Mouse (Mus musculus): Measurements from ENCODE around the gene Rassf3. TPM values are rescaled to one million over a fixed set of nuclear protein-coding genes. Genes with fewer than 3 reads are reported as not detected.

The Rassf3 gene
- polyA plus RNA-seq, 1 experiment from 2014 or later, result 13.5 TPM

DNA sequence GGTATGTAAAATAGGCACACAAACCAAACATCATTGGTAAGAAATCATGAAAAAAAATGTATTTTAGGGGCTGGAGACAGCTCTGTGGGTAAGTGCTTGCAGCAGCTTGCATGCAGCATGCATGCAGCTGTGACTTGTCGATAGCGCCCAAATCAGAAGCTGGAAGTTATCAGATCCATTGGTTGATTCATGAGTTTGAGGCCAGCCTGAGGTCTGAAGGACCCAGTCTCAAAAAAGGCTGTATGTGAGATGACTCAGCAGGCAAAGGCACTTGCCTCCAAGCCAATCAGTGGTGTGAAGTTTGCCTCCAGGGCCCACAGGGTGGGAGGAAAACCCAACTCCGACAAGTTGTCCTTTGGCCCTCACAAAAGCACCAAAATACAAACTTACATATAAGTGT lies 6.5 kb downstream of the Rassf3 start:
- H3K9me3 ChIP-seq, result no peaks in the 10 kb centered on the region
- H3K9ac ChIP-seq, result no peak overlapping the region
- peaks cover 20% of the 10 kb centered on the region for H3K4me1 ChIP-seq
- no peak overlapping the region for H3K4me2 ChIP-seq (replicated peaks)
- H3K27ac ChIP-seq, result no peak overlapping the region
- no peak overlapping the region for H3K4me3 ChIP-seq
- ATAC-seq (ENCODE audit: low FRiP score, low read depth), result no peak
- H3K36me3 ChIP-seq, result no peaks in the 10 kb centered on the region
- H3K27me3 ChIP-seq (replicated peaks), result no peaks in the 10 kb centered on the region
- 79% methylated on average over 3 of the region's 3 CpGs for WGBS

DNA sequence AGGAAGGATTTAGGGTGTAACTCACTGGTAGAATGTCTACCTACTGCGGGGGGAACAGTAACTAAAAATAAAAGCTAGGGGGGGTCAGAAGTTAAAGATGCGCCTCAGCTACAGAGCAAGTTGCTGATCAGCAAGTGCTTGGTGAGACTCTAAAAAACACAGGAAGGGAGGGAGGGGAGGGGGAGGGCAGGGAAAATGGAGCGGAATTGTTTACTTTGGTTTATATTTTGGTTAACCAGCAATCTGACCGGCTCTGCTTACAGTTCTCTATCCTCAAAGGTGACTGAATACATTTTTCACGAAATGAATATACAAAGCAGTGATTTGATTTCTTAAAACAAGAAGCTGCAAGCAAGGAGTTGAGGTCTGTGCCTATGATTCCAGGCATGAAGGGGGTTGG lies 7.2 kb downstream of the Rassf3 start:
- no peak for ATAC-seq (ENCODE audit: low FRiP score, low read depth)
- Histone ChIP-seq H3K36me3 (no peaks in the 10 kb centered on the region), H3K9me3 (no peaks in the 10 kb centered on the region), H3K4me3 (no peak overlapping the region), H3K27me3 (replicated peaks) (no peaks in the 10 kb centered on the region), H3K4me1 (peaks cover 13% of the 10 kb centered on the region), H3K4me2 (replicated peaks) (no peak overlapping the region), H3K9ac (no peak overlapping the region), H3K27ac (no peak overlapping the region)
- 58% methylated on average over 5 of the region's 5 CpGs for WGBS

DNA sequence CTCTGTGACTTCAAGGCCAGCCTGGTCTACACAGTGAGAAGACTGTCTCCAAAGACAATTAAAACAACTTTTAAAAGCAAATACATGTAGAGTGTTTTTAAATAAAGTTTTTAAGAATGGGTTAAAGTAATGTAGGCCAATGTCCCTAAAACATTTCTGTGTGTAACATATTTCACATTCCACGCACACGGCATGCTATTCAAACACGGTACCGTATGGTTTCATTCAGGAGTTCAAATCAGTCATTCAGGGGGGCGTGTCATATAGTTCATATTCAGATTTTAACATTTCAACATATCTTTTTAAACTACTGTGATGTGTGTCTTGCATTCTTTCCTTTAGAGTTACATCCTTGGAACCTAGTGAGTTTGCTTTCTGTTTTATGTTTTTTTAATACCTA lies 7.9 kb downstream of the Rassf3 start:
- no peak for ATAC-seq (ENCODE audit: low FRiP score, low read depth)
- H3K27ac ChIP-seq, result no peak overlapping the region
- H3K4me1 ChIP-seq, result peaks cover 6% of the 10 kb centered on the region; the same call in 1 of the 2 replicates
- H3K4me2 ChIP-seq (replicated peaks), result no peak overlapping the region
- no peaks in the 10 kb centered on the region for H3K27me3 ChIP-seq (replicated peaks)
- H3K9ac ChIP-seq, result no peak overlapping the region
- no peaks in the 10 kb centered on the region for H3K9me3 ChIP-seq
- 86% methylated on average over 5 of the region's 5 CpGs for WGBS
- H3K4me3 ChIP-seq, result no peak overlapping the region
- no peaks in the 10 kb centered on the region for H3K36me3 ChIP-seq

DNA sequence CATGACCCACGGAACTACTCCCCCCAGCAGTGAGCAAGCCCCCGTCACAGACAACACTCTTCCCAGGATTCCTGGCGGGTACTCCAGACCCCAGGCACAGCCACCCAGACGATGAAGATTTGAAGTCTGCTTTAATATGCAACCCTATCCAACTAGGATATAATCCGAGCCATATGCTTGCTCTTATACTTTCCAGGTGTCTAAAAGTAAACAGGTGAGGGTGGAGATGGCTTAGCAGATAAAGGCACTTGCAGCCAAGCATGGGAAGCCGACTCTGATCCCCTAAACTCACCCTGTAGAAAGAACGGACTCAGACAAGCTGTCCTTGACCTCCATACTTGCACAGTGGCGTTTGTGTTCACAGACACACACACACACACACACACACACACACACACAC lies 8.4 kb downstream of the Rassf3 start:
- no peak for ATAC-seq (ENCODE audit: low FRiP score, low read depth)
- no peak overlapping the region; the same call in 1 of the 2 replicates for H3K4me3 ChIP-seq
- no peak overlapping the region for H3K4me2 ChIP-seq (replicated peaks)
- no peaks in the 10 kb centered on the region for H3K9me3 ChIP-seq
- H3K4me1 ChIP-seq, result peaks cover 6% of the 10 kb centered on the region; the same call in 1 of the 2 replicates
- WGBS, result 80% methylated on average over 8 of the region's 8 CpGs
- no peak overlapping the region for H3K27ac ChIP-seq
- H3K36me3 ChIP-seq, result no peaks in the 10 kb centered on the region
- H3K9ac ChIP-seq, result no peak overlapping the region
- no peaks in the 10 kb centered on the region for H3K27me3 ChIP-seq (replicated peaks)

DNA sequence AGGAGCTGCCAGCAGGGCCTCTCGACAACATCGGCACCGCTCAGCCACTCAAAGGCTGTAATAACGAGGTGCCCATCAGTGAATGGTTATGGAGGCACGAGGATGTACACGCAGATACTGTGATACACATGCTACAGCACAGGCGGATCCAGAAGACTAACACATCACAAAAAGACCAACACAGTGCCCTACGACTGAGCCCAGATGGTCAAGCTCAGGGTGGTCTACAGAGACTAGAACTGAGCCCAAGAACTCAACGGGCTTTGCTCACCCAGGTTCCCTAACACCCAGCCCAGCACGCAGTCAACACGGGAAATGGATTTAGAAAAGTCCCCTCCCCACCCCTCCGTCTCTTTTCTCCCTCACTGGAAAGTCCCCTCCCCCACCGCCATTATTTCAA lies 9.1 kb downstream of the Rassf3 start:
- H3K4me1 ChIP-seq, result peaks cover 11% of the 10 kb centered on the region
- H3K27ac ChIP-seq, result no peak overlapping the region
- WGBS, result 86% methylated on average over 13 of the region's 13 CpGs
- H3K4me2 ChIP-seq (replicated peaks), result no peak overlapping the region
- no peaks in the 10 kb centered on the region for H3K27me3 ChIP-seq (replicated peaks)
- no peak overlapping the region for H3K9ac ChIP-seq
- no peaks in the 10 kb centered on the region for H3K36me3 ChIP-seq
- no peak for ATAC-seq (ENCODE audit: low FRiP score, low read depth)
- no peak overlapping the region for H3K4me3 ChIP-seq
- H3K9me3 ChIP-seq, result no peaks in the 10 kb centered on the region

DNA sequence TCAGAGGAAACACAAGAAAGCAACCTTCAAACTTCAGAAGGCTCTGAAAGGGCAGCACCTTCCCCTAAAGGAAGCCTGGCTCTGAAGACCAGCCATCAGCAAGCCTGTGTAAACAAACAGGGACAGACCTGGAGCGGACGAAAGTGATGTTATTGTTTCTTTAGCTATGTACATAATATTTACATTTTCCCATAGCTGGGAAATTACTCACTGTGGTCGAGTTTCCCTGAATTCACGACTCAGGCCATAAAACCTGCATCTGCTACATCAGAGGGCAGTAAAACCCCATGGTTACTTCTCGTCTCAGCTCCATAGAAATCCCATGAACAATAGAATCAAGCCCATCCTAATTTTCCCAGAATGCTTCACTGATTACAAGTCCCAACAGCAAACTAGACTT lies 11.1 kb downstream of the Rassf3 start:
- peaks cover 20% of the 10 kb centered on the region for H3K4me1 ChIP-seq
- H3K27me3 ChIP-seq (replicated peaks), result no peaks in the 10 kb centered on the region
- no peak overlapping the region for H3K4me2 ChIP-seq (replicated peaks)
- no peak overlapping the region for H3K4me3 ChIP-seq
- no peaks in the 10 kb centered on the region for H3K9me3 ChIP-seq
- 20% methylated on average over 5 of the region's 5 CpGs for WGBS
- no peak for ATAC-seq (ENCODE audit: low FRiP score, low read depth)
- no peaks in the 10 kb centered on the region for H3K36me3 ChIP-seq
- H3K9ac ChIP-seq, result no peak overlapping the region
- no peak overlapping the region for H3K27ac ChIP-seq

DNA sequence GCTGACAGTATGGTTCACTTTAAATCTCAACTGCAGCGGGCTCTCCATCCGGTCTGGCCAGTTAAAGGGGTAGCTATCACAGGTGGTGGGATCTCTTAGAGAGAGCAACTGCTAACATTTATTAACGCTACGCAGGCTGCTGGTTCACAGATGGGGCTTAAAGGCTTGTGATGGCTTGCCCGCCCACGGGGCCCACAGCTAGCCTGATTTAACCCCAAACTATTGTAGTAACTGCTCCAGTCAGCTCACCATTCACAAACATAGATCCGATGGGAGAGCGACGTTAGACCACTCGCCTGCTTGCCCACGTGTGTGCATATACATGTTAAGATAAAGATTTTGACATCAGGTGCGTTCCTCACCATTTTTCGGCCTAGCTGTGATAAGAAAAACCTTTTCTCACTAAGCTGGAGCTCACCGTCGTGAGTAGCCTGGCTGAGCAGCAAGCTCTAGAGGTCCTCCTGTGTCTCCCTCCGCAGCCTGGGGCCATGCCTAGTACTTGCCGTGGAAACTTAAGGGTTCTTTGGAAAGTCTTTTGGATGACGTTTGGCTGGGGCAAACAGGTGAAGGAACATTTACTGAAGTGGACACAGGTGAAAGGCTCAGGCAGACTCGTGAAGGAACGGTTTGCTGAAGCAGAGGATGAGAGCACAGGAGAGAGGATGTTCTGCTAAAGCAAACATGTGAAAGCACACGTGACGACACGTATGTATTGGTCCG lies 13.8 kb downstream of the Rassf3 start:
- ATAC-seq (ENCODE audit: low FRiP score, low read depth), result 0 out of 2 replicates have a peak, but pooled peaks have one; percentile 14
- H3K4me2 ChIP-seq (replicated peaks), result peak overlapping the region; percentile 55
- H3K27ac ChIP-seq, result no peak overlapping the region
- no peak overlapping the region for H3K4me3 ChIP-seq
- peaks cover 19% of the 10 kb centered on the region for H3K4me1 ChIP-seq
- H3K27me3 ChIP-seq (replicated peaks), result no peaks in the 10 kb centered on the region
- H3K9ac ChIP-seq, result no peak overlapping the region
- no peaks in the 10 kb centered on the region for H3K36me3 ChIP-seq
- H3K9me3 ChIP-seq, result no peaks in the 10 kb centered on the region
- 61% methylated on average over 24 of the region's 24 CpGs for WGBS

DNA sequence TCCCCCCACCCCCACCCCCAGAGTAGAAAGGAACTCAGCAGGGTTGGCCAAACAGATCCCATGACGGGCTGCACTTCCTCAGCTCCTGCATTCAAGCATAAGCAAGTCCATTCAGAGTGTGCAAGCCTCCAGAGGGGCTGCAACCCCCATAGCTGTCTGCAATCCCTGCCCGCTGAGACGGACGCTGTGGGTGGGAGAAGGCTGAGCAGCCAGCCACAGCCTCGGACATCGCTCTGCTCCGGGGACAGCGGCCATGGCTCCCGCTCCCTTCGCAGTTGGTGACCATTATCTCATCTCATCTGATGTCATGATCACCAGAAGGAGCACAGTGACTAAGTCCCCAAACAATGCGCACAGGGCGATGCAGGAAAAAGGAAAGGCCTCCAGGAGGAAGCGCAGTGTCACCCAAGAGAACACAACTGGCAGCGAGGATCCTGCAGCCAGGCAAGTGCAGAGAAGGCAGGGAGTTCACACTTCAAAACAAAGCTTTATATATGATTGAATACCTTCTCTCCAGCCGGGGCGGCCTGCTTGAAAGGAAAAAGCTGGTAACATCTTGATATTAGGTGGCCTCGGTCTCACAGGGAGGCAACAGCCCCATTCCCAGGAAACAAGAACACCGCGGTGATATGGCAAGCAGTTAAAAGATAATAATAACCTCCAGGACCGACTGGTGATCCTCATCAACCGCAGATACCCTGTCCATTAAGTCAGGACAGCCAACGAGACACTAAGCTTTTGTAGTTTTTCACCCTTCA lies 14.6 kb downstream of the Rassf3 start:
- Histone ChIP-seq H3K9ac (peak overlapping the region; percentile 44; the same call in 1 of the 2 replicates), H3K27ac (no peak overlapping the region), H3K4me1 (peaks cover 19% of the 10 kb centered on the region), H3K27me3 (replicated peaks) (no peaks in the 10 kb centered on the region), H3K4me3 (0 out of 2 replicates have a peak overlapping the region, but pooled peaks have one; percentile 11), H3K36me3 (no peaks in the 10 kb centered on the region), H3K4me2 (replicated peaks) (peak overlapping the region; percentile 55), H3K9me3 (no peaks in the 10 kb centered on the region)
- 9% methylated on average over 22 of the region's 22 CpGs for WGBS
- ATAC-seq (ENCODE audit: low FRiP score, low read depth), result peak; percentile 70

DNA sequence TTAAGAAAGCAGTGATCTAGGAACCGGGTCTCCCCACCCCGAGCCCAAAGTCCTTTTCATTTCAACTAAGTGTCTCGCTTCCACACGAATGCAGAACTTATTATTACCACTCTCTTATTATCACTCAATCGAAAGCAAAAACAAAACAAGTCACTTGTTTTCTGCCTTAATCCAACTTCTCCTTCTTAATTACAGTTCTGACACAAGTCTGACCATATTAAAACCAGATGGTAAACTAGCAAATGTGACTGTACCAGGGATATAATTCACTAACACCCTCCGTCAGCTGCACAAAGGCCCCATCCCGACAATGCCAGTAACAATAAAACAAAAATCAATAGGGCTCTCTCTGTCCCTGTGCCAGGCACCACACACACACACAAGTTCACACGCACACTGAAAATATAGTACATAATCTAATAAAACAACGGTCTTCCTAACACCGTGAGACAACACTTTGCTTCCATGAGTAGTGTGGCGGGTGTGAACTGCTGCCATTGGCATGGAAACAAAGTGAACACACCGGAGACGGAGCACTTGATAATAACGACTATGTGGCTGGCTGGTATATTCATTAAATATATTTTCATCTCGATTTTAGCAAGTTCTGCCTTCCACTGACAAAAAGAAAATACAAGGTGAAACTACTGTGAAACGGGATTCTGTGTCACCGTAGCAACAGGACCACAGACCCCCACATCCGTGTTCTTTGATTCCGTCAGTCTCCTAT lies 16.9 kb downstream of the Rassf3 start:
- no peaks in the 10 kb centered on the region for H3K27me3 ChIP-seq (replicated peaks)
- no peaks in the 10 kb centered on the region for H3K36me3 ChIP-seq
- H3K9ac ChIP-seq, result no peak overlapping the region
- no peak overlapping the region for H3K4me3 ChIP-seq
- H3K27ac ChIP-seq, result no peak overlapping the region
- no peak for ATAC-seq (ENCODE audit: low FRiP score, low read depth)
- no peaks in the 10 kb centered on the region for H3K9me3 ChIP-seq
- H3K4me2 ChIP-seq (replicated peaks), result no peak overlapping the region
- H3K4me1 ChIP-seq, result peaks cover 19% of the 10 kb centered on the region
- WGBS, result 64% methylated on average over 19 of the region's 19 CpGs

DNA sequence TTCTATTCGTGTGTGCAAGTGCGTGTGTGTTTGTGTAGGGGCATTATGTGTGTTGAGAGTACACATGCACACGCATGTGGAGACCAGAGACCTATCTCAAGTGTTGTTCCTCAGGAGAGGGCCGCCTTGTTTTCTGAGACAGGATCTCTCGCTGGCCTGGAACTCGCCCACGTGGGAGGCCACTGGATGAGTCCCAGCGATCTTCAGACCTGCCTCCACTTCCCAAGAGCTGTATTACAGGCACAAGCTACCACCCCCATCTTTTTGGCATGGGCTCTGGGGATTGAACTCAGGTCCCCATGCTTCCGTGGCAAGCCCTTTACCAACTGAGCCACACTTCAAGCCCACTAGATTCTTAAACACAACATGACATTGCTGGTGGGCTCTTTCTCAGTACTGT lies 17.7 kb downstream of the Rassf3 start:
- Histone ChIP-seq H3K27me3 (replicated peaks) (no peaks in the 10 kb centered on the region), H3K4me3 (no peak overlapping the region), H3K27ac (no peak overlapping the region), H3K9me3 (no peaks in the 10 kb centered on the region), H3K4me2 (replicated peaks) (no peak overlapping the region), H3K4me1 (peaks cover 19% of the 10 kb centered on the region), H3K9ac (no peak overlapping the region), H3K36me3 (no peaks in the 10 kb centered on the region)
- ATAC-seq (ENCODE audit: low FRiP score, low read depth), result no peak
- 91% methylated on average over 9 of the region's 9 CpGs for WGBS

DNA sequence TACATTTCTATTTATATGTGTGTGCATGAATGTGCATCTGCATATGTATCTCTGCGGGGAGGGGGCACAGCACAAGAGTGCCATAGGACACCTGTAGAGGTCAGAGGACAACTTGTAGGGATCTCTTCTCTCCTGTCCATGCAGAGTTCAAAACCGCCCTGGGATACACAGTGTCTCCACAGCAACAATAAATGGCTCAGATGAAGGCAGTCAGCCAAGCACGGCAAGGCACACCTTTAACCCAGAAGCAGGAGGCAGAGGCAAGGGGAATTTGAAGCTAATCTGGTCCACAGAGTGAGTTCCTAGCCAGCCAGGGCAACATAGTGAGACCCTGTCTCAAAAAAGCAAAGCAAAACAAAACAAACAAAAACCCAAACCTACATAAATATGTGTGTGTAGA lies 18.8 kb downstream of the Rassf3 start:
- ATAC-seq (ENCODE audit: low FRiP score, low read depth), result no peak
- 86% methylated on average over 3 of the region's 3 CpGs for WGBS
- Histone ChIP-seq H3K4me2 (replicated peaks) (no peak overlapping the region), H3K9me3 (no peaks in the 10 kb centered on the region), H3K4me3 (no peak overlapping the region), H3K27ac (no peak overlapping the region), H3K4me1 (peaks cover 17% of the 10 kb centered on the region), H3K9ac (no peak overlapping the region), H3K27me3 (replicated peaks) (no peaks in the 10 kb centered on the region), H3K36me3 (no peaks in the 10 kb centered on the region)

DNA sequence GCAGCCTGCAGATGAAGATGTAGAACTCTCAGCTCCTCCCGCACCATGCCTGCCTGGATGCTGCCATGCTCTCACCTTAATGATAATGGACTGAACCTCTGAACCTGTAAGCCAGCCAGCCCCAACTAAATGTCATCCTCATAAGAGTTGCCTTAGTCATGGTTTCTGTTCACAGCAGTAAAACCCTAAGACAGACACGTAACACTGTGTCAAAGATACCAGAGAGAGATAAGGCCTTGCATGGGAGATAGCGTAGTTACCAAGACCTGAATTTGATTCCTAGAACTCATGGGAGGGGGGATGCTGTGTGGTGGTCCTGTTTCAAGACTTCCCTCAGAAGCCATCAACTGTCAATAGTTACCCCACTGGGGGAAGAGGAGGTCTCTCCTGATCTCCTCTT lies 20.6 kb downstream of the Rassf3 start:
- WGBS, result 95% methylated on average over 3 of the region's 3 CpGs
- Histone ChIP-seq H3K4me1 (peaks cover 5% of the 10 kb centered on the region; the same call in 1 of the 2 replicates), H3K27me3 (replicated peaks) (no peaks in the 10 kb centered on the region), H3K9me3 (no peaks in the 10 kb centered on the region), H3K36me3 (no peaks in the 10 kb centered on the region), H3K4me2 (replicated peaks) (no peak overlapping the region), H3K9ac (no peak overlapping the region), H3K27ac (no peak overlapping the region), H3K4me3 (no peak overlapping the region)
- ATAC-seq (ENCODE audit: low FRiP score, low read depth), result no peak

All from neural tube, embryonic 12.5 days (tissue).